Mouse (Mus musculus): ENCODE results near the gene Rgs16.

Gene Rgs16

DNA sequence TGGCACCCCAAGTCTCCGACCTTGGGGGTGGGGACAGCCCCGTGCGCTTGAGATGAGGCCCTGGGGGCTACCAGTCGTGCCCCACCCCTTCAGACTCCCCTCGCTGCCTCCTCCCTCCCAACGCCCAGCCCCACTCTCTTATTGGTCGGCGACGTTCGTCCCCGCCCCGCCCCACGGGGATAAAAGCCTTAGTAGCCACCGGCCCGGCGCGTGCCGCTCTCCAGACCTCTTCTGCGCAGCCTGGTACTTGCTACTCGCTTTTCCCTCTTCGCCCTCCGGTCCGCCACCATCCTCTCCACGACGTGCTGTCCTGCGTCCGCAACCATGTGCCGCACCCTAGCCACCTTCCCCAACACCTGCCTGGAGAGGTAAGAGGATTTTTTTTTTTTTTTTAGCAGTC is at the start of gene Rgs16:
Gene Rgs16 (plus strand): TSS at position 205 of the 400 bp plus-strand sequence.
- DNase-seq (ENCODE audit: low spot score in 2 of 2): peak; percentile 60 to 79

GRCm38 (mm10) chr1:153692526-153692925 is 47.6 kb upstream of the Rgs16 start:
- DNase-seq (ENCODE audit: low spot score in 2 of 2): no peak

- DNase-seq (ENCODE audit: low spot score in 2 of 2): no peak
Measured at GRCm38 (mm10) chr1:153694372-153695120, 45.6 kb upstream of the Rgs16 start.

GRCm38 (mm10) chr1:153695398-153695797 is 44.8 kb upstream of the Rgs16 start:
- DNase-seq (ENCODE audit: low spot score in 2 of 2): no peak

GRCm38 (mm10) chr1:153696093-153696492 is 44.1 kb upstream of the Rgs16 start:
- no peak for DNase-seq (ENCODE audit: low spot score in 2 of 2)

- no peak for DNase-seq (ENCODE audit: low spot score in 2 of 2)
Measured at GRCm38 (mm10) chr1:153696541-153696940, 43.6 kb upstream of the Rgs16 start.

GRCm38 (mm10) chr1:153697581-153698251 is 42.4 kb upstream of the Rgs16 start:
- no peak for DNase-seq (ENCODE audit: low spot score in 2 of 2)

DNA sequence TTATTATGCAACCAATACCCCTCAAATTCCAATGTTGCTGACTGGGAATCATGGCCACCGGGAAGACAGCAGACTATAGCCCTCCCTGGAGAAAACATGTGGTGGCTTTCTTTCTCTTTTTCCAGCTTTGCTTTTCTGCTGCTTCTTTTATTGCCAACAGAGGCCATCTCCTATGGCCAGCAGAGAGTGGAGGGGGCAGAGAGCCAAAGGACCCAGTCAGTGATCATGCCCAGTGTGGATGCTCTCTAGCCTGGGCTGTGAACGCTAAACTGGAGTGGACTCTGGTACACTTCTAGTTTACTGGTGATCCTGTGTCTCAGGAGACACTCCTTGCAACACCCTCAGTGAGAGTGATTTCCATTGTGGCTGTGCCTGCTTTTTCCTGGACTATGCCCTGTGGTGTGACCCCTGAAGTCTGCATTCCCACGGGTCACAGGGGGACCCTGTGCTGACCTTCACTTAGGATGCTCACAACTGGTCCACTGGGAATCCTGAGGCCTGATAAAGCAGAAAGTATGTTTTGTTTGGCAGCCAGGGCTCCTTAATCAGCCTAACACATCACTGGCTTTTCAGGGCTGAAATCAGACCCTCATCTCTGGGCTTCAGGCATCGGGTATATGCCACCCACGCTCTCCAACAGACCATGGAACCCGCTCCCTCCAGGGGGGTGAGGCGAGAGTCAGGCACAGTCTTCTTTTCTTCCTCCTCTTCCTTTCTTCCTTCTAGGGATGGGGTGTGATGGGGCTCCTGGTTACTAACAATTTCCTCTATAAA is 41.7 kb upstream of the Rgs16 start:
- DNase-seq (ENCODE audit: low spot score in 2 of 2): no peak

- no peak for DNase-seq (ENCODE audit: low spot score in 2 of 2)
Measured at GRCm38 (mm10) chr1:153700448-153701063, 39.6 kb upstream of the Rgs16 start.

GRCm38 (mm10) chr1:153701461-153701860 is 38.7 kb upstream of the Rgs16 start:
- DNase-seq (ENCODE audit: low spot score in 2 of 2): no peak

DNA sequence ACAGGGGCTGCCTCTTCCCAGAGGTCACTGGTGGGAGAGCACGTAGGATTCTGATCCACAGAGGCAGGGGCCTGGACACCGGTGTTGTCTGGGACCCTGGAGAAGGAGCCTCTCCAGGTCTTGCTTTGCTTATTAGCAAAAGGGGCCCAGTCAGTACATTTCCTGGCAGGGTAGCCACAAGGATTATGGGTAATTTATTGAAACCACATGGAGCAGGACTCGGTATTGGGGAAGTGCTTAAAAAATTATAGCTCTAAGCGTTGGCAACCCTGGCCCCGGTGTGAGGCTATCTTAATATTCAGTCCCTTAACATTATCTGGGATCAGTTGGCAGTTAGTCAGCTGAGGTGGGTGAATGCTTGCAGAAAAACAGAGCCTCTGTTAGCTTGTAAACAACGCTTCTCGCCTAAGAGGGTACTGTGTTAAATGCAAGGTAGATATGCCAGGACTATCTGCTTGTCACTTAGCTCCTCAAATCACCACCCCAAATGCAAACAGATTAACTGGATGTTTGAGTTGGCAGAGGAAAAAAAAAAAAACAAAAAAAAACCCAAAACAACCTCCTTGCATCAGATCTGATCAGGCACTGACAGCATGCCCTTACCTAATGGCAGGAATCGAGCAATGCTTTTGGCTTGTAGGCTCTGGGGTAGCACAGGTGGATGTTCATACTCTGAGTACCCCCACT is 37.8 kb upstream of the Rgs16 start:
- no peak for DNase-seq (ENCODE audit: low spot score in 2 of 2)

DNA sequence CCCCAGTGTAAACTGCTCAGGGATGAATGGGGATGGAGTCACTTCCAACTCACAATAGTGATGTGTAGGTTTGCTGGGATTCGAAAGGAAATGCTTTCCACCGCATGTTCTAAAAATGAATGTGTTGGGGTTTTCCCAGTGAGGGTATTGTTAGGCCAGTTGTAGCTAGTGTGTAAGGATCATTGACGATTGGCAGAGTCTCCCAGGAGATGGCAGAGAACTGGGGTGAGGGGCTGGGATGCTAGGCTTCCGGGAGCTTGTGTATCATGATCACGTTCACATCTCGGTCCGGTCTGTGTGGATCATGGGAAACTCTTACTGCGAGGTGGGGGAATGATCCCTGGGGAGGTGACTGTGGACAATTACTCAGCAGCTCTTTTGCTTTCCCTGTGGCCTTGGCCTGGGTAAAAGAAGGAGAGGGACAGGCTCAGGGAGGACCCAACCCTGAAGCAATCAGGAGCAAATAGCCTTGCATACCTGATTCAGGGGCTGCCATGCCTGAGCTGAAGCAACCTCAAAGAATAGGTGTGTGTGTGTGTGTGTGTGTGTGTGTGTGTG is 37.2 kb upstream of the Rgs16 start:
- DNase-seq (ENCODE audit: low spot score in 2 of 2): no peak

- DNase-seq (ENCODE audit: low spot score in 2 of 2): no peak
Measured at GRCm38 (mm10) chr1:153703445-153703991, 36.6 kb upstream of the Rgs16 start.

DNA sequence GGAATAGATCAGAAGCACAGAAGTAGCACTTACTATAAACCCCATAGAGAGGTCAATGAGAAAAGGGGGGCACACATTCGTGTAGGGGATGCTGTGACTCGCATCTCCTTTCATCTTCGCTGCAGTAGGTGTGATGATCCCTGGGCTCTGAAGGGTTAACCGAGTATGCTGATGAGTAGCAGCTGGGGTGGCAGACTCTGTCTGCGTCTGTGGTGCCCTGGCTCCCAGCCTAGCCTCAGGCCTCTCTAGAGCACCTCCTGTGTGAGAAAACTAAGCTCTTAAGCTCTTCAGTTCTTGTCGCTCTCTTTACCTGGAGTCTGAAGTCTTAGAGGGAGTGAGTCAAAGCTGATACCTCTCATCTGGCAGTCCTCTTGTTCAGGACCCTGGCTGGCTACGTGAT is 36.0 kb upstream of the Rgs16 start:
- DNase-seq (ENCODE audit: low spot score in 2 of 2): no peak

DNA sequence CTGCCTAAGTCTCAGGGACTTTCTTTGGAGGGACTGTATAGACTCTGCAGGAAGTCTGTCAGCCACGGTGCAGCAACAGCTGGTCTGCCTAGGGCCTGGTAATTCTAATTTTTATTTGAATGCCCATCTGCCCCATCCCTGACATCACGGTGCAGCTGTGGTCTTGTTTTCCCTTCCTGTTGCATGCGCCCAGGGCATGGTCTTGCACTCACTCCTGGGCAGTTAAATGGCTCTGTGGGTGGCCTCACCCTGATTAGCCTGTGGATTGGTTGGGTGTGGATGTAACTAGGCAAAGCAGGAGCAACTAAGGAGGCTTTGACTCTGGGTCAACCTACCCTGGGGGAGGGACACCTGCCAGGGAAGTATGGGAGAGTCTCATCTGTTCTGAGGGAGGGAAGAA is 35.2 kb upstream of the Rgs16 start:
- DNase-seq (ENCODE audit: low spot score in 2 of 2): no peak

DNA sequence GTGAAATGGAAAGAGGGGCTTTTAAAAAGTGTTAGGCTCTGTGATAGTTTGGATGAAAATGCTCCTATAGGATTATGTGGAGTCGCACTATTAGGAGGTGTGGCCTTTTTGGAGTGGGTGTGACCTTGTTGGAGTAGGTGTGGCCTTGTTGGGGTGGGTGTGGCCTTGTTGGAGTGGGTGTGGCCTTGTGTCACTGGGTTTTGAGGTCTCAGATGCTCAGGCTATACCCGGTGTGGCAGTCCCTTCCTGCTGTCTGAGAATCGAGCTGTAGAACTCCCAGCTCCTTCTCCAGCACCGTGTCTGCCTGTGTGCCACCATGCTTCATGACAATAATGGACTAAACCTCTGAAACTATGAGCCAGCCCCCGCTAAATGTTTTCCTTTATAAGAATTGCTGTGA is 31.5 kb upstream of the Rgs16 start:
- DNase-seq (ENCODE audit: low spot score in 2 of 2): no peak

- DNase-seq (ENCODE audit: low spot score in 2 of 2): no peak
Measured at GRCm38 (mm10) chr1:153709451-153709850, 30.7 kb upstream of the Rgs16 start.

- DNase-seq (ENCODE audit: low spot score in 2 of 2): no peak
Measured at GRCm38 (mm10) chr1:153711544-153712262, 28.4 kb upstream of the Rgs16 start.

GRCm38 (mm10) chr1:153712633-153713032 is 27.5 kb upstream of the Rgs16 start:
- no peak for DNase-seq (ENCODE audit: low spot score in 2 of 2)

DNA sequence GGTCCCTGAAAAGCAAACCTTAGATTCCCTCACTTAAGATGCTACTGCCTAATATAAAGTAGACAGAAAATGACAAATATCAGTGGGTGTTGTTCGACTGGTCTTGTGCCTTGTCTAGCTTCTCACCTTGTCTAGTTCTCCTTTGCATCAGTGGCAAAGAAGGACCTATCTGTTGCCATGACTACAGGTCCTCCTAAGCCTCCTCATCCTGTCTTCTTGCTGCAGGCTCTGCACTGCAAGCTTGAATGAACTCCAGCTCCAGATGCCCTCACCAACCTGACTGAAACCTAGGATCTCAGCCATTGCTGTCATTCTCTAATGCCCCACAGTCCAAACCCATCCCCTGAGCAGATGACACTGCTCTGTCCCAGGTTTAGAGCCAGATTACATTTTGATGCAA is 22.2 kb upstream of the Rgs16 start:
- DNase-seq (ENCODE audit: low spot score in 2 of 2): no peak
